Mouse (Mus musculus): Measurements from ENCODE around the gene Naif1. TPM values are rescaled to one million over a fixed set of nuclear protein-coding genes. Genes with fewer than 3 reads are reported as not detected.
"Not testable (repeated sequence)": the region's sequence is repeated elsewhere in the genome, so short reads cannot be mapped to it uniquely, and the experiment has no call there.

The Naif1 gene
- total RNA-seq, 2 experiments from 2014 or later, result 2.4 to 3.1 TPM

DNA sequence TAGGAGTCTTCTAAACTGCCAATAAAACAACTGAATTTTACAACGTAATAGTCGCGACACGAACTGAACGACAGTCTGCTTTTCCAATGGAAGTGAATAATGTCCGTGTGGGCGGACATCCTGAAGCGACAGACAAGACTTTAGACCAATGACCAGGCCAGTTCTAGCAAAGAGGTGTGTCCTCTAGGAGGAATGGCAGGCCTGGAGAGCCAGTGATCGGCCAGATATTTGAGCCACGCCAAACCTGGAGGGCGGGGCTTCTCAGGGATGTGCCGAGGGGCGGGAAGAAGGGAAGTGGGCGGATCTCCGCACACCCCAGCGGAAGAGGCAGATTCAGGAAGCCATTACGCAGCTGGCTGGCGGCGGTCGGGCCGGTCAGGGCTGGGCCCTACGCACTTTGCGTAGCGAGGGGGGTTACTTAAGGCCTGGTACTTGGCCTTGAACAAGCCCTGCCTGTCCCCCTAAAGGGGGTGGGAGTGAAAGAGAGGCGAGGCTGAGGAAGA, 1.7 kb downstream of the Naif1 start:
- peak; percentile 97 for DNase-seq
- intact Hi-C loops (cut with DNase I; ENCODE audit: low total_unique reads), result no loop called here

DNA sequence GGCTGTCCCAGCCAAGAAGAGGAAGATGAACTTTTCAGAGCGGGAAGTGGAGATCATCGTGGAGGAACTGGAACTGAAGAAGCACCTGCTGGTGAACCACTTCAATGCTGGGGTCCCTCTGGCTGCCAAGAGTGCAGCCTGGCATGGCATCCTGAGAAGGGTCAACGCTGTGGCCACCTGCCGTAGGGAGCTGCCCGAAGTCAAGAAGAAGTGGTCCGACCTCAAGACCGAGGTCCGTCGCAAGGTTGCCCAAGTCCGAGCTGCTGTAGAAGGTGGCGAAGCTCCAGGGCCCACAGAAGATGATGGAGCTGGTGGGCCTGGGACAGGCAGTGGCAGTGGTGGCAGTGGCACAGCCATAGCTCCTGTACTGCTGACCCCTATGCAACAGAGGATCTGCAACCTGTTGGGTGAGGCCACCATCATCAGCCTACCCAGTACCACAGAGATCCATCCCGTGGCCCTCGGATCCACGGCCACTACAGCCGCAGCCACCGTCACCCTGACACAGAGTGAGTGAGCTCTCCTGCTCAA, 2.2 kb downstream of the Naif1 start:
- no peak for DNase-seq
- intact Hi-C loops (cut with DNase I; ENCODE audit: low total_unique reads), result no loop called here

DNA sequence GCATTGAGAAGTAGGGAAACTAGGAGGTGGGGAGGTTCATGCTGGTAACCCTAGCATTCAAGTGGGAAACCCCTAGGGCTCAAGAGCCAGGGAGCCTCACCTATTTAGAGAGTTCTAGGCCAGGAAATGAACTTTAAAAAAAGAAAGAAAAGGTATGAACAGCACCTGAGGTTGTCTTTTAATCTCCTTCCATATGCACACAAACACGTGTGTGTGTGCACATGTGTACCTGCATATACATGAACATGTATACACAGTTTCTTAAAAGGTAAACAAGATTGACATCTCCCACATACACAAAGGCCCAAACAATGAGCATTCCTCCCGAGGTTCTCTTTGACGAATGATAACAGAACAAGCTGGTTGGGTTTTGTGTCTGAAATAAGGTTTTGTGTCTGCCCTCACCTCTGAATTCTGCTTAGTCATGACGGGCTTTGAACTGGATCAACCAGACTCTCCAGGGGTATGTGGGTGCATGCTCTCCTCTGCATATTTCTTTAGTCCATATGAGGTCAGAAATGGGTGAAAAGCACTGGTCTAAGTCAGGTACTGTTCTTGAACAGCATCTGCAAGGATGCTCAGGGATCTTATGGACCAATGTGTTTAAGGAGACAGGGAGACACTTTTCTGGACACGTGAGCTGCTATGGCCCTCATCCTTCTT, 3.5 kb downstream of the Naif1 start:
- intact Hi-C loops (cut with DNase I; ENCODE audit: low total_unique reads), result no loop called here
- DNase-seq, result no peak

GRCm38 (mm10) chr2:32454633-32455032, 4.4 kb downstream of the Naif1 start:
- no peak for DNase-seq
- intact Hi-C loops (cut with DNase I; ENCODE audit: low total_unique reads), result no loop called here

- intact Hi-C loops (cut with DNase I; ENCODE audit: low total_unique reads), result no loop called here
- DNase-seq, result no peak
Measured at GRCm38 (mm10) chr2:32455101-32455500, 4.8 kb downstream of the Naif1 start.

DNA sequence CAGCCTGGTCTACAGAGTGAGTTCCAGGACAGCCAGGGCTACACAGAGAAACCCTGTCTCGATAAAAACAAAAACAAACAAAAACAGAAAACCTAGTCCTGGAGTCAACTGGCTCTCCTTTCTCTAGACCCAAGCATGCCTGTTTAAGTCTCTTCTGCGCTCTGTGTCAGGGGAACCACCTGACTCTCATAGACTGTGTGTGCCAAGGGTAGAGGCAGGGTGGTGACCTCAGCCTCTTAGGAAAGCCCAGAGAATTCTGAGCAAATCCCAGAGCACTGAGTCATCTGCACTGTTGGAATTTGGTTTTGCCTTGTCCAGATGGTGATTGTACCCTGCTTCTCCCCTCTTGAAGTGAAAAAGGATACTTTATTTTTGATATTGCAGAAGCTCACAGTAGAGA, 8.0 kb downstream of the Naif1 start:
- intact Hi-C loops (cut with DNase I; ENCODE audit: low total_unique reads), result no loop called here
- peak; percentile 27 for DNase-seq

- intact Hi-C loops (cut with DNase I; ENCODE audit: low total_unique reads), result no loop called here
- no peak for DNase-seq
Measured at GRCm38 (mm10) chr2:32459657-32460056, 9.4 kb downstream of the Naif1 start.

GRCm38 (mm10) chr2:32463773-32464172, 13.5 kb downstream of the Naif1 start:
- intact Hi-C loops (cut with DNase I; ENCODE audit: low total_unique reads), result no loop called here
- DNase-seq, result no peak

DNA sequence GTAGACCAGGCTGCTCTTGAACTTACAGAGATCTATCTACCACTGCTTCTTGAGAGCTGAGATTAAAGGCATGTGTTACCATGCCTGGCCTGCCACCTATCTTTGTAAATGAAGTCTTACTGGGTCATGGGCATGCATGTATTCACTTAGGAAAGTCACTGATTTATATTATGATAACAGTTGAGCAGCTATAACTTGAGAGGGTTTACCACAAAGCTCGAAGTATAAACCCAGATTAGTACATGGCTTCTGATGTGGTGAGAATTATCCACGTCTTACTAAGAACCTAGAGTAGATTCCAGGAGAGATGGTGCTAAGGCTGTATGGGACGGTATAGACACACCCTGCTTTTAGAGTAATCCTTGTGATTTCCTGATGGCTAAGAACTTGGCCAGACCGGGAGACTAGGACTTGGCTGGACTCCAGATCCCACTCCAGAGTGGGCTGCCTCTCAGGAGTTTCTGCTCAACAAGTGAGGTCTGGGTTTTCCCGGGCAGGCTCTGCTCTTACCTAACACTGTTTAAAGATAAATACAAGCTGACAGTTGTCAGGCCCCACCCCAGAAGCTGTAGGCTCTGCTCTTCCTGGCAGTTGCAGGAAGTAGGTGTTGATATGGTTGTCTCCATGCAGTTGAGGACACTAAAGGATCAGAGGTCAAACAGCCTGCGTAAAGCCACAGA, 14.1 kb downstream of the Naif1 start:
- intact Hi-C loops (cut with DNase I; ENCODE audit: low total_unique reads), result no loop called here

DNA sequence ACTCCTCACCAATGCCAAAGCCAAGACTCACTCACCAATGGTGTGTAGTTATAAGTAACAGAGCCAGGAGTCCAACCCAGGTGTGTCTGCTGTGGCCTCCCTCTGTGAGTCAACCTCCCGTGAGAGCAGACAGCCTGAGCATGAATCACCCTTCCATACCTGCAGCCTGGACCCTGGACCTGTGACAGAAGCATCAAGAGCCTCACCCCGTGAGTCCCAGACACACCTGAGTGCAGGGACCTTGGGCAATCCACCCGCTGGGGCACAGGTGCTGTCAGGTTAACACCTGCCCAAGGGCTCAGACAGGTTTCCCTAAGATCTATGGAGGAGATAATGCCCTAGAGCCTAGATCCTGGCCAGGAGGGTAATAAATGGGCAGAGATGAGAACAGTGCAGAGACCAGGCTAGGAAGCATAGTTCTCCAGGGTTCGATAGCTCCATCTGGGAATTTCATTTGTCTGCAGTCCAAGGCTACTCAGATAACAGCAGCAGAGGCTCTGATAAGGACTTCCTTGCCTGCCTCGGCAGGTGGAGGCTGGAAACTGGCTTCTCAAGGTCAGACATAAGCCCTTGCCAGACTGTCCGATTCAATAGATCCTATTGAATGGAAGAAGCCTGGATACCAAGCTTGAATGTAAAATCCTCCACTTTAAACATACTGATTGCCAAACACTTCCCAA, 20.9 kb downstream of the Naif1 start:
- intact Hi-C loops (cut with DNase I; ENCODE audit: low total_unique reads), result no loop called here
- DNase-seq, result no peak

More for the DNA sequence above, 14.1 kb downstream of the Naif1 start:
- no peak for DNase-seq

DNA sequence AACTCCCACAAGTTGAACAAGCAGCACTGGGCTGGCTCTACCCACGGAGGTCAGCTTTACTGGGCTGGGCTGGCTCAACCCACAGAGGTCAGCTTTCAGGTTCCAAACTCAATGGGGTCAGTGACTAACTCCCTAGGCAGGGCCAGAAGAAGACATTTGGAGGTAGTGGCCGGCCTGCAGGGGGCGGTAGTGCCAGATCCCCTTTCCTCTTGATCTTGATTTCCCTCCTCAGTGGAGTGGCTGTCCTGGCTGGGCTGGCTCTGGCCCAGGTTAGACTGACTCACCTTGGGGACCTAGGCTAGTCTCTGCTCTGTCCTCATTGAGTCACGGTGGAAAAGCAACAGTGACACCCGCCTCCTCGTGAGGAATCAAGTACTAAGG, 21.4 kb downstream of the Naif1 start:
- DNase-seq, result no peak
- intact Hi-C loops (cut with DNase I; ENCODE audit: low total_unique reads), result no loop called here

GRCm38 (mm10) chr2:32475361-32475760, 25.1 kb downstream of the Naif1 start:
- intact Hi-C loops (cut with DNase I; ENCODE audit: low total_unique reads); DNase-seq: not testable (repeated sequence)

DNA sequence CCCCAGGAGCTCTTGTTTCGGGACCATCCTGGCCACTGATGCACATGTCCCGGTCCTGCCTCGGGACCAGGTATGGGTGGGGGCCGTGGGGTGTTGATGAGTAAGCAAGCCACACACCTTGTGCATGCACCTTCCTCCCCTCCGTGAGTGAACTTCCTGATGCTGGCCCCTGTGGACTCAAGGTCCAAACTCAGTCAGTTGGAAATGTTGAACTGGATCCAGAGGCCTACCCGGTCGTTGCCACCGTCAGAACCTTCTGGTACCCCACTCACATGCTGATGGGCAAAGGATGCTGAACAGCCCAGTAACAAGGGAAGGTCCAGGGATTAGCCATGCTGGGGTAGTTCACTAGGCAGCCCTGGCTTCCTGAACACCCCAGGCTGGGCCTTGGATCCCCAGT, 32.1 kb downstream of the Naif1 start:
- intact Hi-C loops (cut with DNase I; ENCODE audit: low total_unique reads), result no loop called here
- DNase-seq, result no peak

- DNase-seq, result no peak
Measured at GRCm38 (mm10) chr2:32483179-32483875, 33.1 kb downstream of the Naif1 start.

DNA sequence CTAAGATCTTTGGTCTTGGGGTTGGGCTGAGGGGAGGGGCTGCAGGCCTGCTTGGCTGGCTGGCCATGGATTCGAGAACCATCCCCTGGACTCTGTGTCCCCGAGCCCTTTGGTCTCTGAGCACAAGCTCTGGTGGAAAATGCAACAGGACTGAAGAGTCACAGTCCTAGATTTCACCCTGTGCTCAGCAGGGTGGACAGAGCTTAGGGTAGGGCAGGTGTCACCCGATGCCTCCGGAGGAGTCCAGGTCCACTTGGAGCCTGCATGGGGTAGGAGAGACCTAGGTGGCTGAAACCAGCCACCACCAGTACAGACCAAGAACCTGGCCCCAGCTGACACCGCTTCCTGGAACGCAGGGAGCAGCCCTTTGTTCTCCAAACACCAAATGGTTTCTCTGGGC, 34.7 kb downstream of the Naif1 start:
- DNase-seq, result no peak
- intact Hi-C loops (cut with DNase I; ENCODE audit: low total_unique reads), result loop anchor here (2.0 kb wide), 1 partner anchor 78 kb away; no protein-coding TSS in a partner anchor

More at GRCm38 (mm10) chr2:32483179-32483875, 33.1 kb downstream of the Naif1 start:
- intact Hi-C loops (cut with DNase I; ENCODE audit: low total_unique reads), result no loop called here

DNA sequence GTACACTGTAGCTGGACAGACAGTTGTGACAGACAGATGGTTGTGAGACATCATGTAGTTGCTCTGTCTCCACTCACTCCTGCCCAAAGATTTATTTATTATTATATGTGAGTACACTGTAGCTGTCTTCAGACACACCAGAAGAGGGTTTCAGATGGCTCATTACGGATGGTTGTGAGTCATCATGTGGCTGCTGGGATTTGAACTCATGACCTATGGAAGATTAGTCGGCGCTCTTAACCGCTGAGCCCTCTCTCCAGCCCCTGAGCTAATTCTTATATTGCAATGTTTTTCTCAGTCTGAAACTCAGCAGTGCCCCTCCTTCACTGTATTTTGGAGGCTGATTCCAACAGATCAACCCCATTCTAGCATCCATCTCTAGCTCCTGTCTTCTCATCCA, 35.5 kb downstream of the Naif1 start:
- no peak for DNase-seq
- intact Hi-C loops (cut with DNase I; ENCODE audit: low total_unique reads), result loop anchor here (2.0 kb wide), 1 partner anchor 79 kb away; no protein-coding TSS in a partner anchor

DNA sequence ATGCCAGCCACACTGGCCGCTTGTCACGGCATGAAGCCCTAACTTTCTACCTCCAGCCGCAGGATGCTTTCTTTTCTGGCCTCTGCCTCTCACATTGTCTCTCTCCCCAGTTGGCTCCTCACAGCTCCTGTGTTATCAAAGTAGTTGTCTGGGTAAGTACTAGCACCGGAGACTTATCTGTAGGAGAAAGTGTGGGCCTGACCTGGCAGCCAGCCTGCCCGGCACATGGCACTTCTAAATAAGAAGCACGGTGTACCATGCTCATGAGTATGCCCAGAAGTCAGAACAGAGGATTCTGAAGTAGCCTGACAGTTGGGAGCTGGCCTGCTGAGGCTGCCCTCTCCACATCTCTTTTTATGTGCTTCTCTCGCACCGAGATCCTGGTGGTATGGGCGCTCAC, 35.9 kb downstream of the Naif1 start:
- intact Hi-C loops (cut with DNase I; ENCODE audit: low total_unique reads), result no loop called here
- DNase-seq, result no peak

GRCm38 (mm10) chr2:32487124-32487623, 36.9 kb downstream of the Naif1 start:
- DNase-seq, result peak; percentile 88
- intact Hi-C loops (cut with DNase I; ENCODE audit: low total_unique reads), result no loop called here

- DNase-seq, result peak; percentile 81
- intact Hi-C loops (cut with DNase I; ENCODE audit: low total_unique reads), result loop anchor here (2.0 kb wide), 1 partner anchor 76 kb away; no protein-coding TSS in a partner anchor
Measured at GRCm38 (mm10) chr2:32488679-32489078, 38.4 kb downstream of the Naif1 start.
